ENCODE assay signal across 8 mouse cellular contexts in the genomic region with DNA sequence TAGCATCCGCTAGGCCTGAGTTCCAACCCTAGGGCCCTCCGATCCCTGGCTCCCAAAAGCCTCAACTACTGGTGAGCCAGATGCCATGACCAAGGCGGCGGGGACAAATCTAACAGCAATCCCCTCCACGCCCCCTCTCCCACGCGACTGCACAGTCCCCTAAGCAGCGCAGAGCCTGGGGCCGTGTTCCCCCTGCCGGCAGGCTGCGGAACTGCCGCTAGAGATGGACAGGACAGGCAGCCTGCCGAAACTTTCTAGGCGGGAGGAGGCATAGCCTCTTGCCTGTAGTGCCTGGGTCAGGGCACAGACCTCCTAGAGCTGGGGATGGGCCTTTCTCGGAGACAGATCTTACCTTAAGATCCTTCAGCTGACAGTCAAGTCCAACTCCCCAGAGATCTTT. TPM values are rescaled to one million over a fixed set of nuclear protein-coding genes. Genes with fewer than 3 reads are reported as not detected.
DNase-seq lines count a peak whose midpoint lies in the region; ATAC-seq and TF ChIP-seq lines count a peak whose summit lies in the region.

No protein-coding gene starts in this region.

- TF ChIP-seq CTCF in lung, embryonic 14.5 days (IDR thresholded peaks at IDR 0.05; ENCODE audit: low read depth) = peak; percentile 97

- 0 out of 2 replicates have a peak, but pooled peaks cover 3% of the 10 kb centered on the region for H3K27me3 ChIP-seq in midbrain, embryonic 10.5 days (ENCODE audit: low read depth, poor library complexity, severe bottlenecking)
- no peaks in the 10 kb centered on the region for H3K27me3 ChIP-seq in midbrain, embryonic 16.5 days (ENCODE audit: control insufficient read depth, insufficient read depth, low read depth, low read length)
- no peaks in the 10 kb centered on the region for H3K27me3 ChIP-seq in lung, embryonic 14.5 days (ENCODE audit: insufficient read depth, low read length)

- 18% methylated on average over 15 of the region's 15 CpGs for WGBS in midbrain, embryonic 10.5 days
- WGBS in midbrain, embryonic 16.5 days = 14% methylated on average over 15 of the region's 15 CpGs
- WGBS in lung, embryonic 14.5 days = 14% methylated on average over 15 of the region's 15 CpGs

- DNase-seq in CD4-positive, CD25-positive, alpha-beta regulatory T cell, adult 2 months (ENCODE audit: low read depth, low spot score) = peak; percentile 81
- peak; percentile 80 for DNase-seq in midbrain, embryonic 10.5 days (ENCODE audit: low spot score)
- DNase-seq in cerebellum, postnatal 4 days (ENCODE audit: low spot score in 2 of 2) = peak; percentile 47 to 68
- peak; percentile 84 for DNase-seq in lung, embryonic 14.5 days
- DNase-seq in right cerebral cortex, postnatal 25 days = peak; percentile 30

- no peak for ATAC-seq in CD4-positive, CD25-positive, alpha-beta regulatory T cell, adult 4 months
- ATAC-seq in midbrain, embryonic 16.5 days = no peak
- ATAC-seq in hematopoietic stem cell, adult 5-6 weeks (replicated peaks in 1 of 2; ENCODE audit: insufficient read depth in 1 of 2, low FRiP score in 2 of 2, low TSS enrichment in 1 of 2, low read depth in 1 of 2, poor library complexity in 2 of 2, severe bottlenecking in 2 of 2) = peak; percentile 50 to 68; a peak in 3 of 4 replicates
- ATAC-seq in lung, embryonic 14.5 days (ENCODE audit: insufficient read depth) = no peak

- no peak overlapping the region for H3K4me2 ChIP-seq in midbrain, embryonic 16.5 days (ENCODE audit: low read length)
- no peak overlapping the region for H3K4me2 ChIP-seq in lung, embryonic 14.5 days

- peaks cover 7% of the 10 kb centered on the region; the same call in 1 of the 2 replicates for H3K9me3 ChIP-seq in midbrain, embryonic 10.5 days (replicated peaks)
- H3K9me3 ChIP-seq in midbrain, embryonic 16.5 days (replicated peaks; ENCODE audit: control insufficient read depth, low read length, poor library complexity, severe bottlenecking) = no peaks in the 10 kb centered on the region
- no peaks in the 10 kb centered on the region for H3K9me3 ChIP-seq in lung, embryonic 14.5 days (ENCODE audit: low read depth, low read length)

- H3K4me3 ChIP-seq in midbrain, embryonic 10.5 days = no peak overlapping the region
- H3K4me3 ChIP-seq in midbrain, embryonic 16.5 days (ENCODE audit: low read depth, low read length) = no peak overlapping the region
- H3K4me3 ChIP-seq in lung, embryonic 14.5 days (ENCODE audit: low read depth, low read length) = no peak overlapping the region

- H3K27ac ChIP-seq in midbrain, embryonic 10.5 days (replicated peaks) = no peak overlapping the region
- no peak overlapping the region for H3K27ac ChIP-seq in midbrain, embryonic 16.5 days (ENCODE audit: low read length)
- no peak overlapping the region for H3K27ac ChIP-seq in lung, embryonic 14.5 days (ENCODE audit: low read depth)

- peaks cover 9% of the 10 kb centered on the region; the same call in 1 of the 2 replicates for H3K4me1 ChIP-seq in midbrain, embryonic 10.5 days
- no peaks in the 10 kb centered on the region for H3K4me1 ChIP-seq in midbrain, embryonic 16.5 days (ENCODE audit: control insufficient read depth, insufficient read depth, low read length)
- no peaks in the 10 kb centered on the region for H3K4me1 ChIP-seq in lung, embryonic 14.5 days (ENCODE audit: insufficient read depth)

- H3K36me3 ChIP-seq in midbrain, embryonic 10.5 days = no peaks in the 10 kb centered on the region
- H3K36me3 ChIP-seq in midbrain, embryonic 16.5 days (ENCODE audit: control insufficient read depth, insufficient read depth, low read length) = no peaks in the 10 kb centered on the region
- no peaks in the 10 kb centered on the region for H3K36me3 ChIP-seq in lung, embryonic 14.5 days (ENCODE audit: insufficient read depth)

- H3K9ac ChIP-seq in midbrain, embryonic 16.5 days (ENCODE audit: low read depth, low read length) = no peak overlapping the region
- H3K9ac ChIP-seq in lung, embryonic 14.5 days = no peak overlapping the region

RNA-seq across cellular contexts. Expression of gene Myl2, which starts 9.7 kb away (rescaled TPM):
- not detected for polyA plus RNA-seq in CD4-positive, CD25-positive, alpha-beta regulatory T cell, adult 4 months (2017; shearing (Covaris generic))
- 0.43 and 0.59 TPM in 2 replicates for polyA plus RNA-seq in midbrain, embryonic 10.5 days (2016; fragmentation: Nextera tagmentation; extraction: Ambion mirVana)
- 1.6 and 2.4 TPM in 2 replicates for polyA plus RNA-seq in midbrain, embryonic 16.5 days (2015; fragmentation: Nextera tagmentation; extraction: Ambion mirVana)
- total RNA-seq in hematopoietic stem cell, adult 5-6 weeks (2017) = 3.9 TPM in 1 of 2 replicates, not detected in the other
- polyA plus RNA-seq in lung, embryonic 14.5 days (2014; fragmentation: Nextera tagmentation; extraction: Ambion mirVana) = 0.42 and 2.4 TPM in 2 replicates

RNA-seq across cellular contexts. Expression of gene Cux2, which starts 41.2 kb away (rescaled TPM):
- polyA plus RNA-seq in CD4-positive, CD25-positive, alpha-beta regulatory T cell, adult 4 months (2017; shearing (Covaris generic)) = under 1 TPM in 1 of 2 experiments, not detected in 1; 0.15 TPM
- polyA plus RNA-seq in midbrain, embryonic 10.5 days (2016; fragmentation: Nextera tagmentation; extraction: Ambion mirVana) = 6.4 and 10.2 TPM in 2 replicates
- 20.1 and 20.2 TPM in 2 replicates for polyA plus RNA-seq in midbrain, embryonic 16.5 days (2015; fragmentation: Nextera tagmentation; extraction: Ambion mirVana)
- total RNA-seq in hematopoietic stem cell, adult 5-6 weeks (2017) = not detected in 2 replicates
- 3.6 and 4.0 TPM in 2 replicates for polyA plus RNA-seq in lung, embryonic 14.5 days (2014; fragmentation: Nextera tagmentation; extraction: Ambion mirVana)

RNA-seq across cellular contexts. Expression of gene Ccdc63, which starts 49.6 kb away (rescaled TPM):
- under 1 TPM in 1 of 2 experiments, not detected in 1; 0.75 TPM for polyA plus RNA-seq in CD4-positive, CD25-positive, alpha-beta regulatory T cell, adult 4 months (2017; shearing (Covaris generic))
- polyA plus RNA-seq in midbrain, embryonic 10.5 days (2016; fragmentation: Nextera tagmentation; extraction: Ambion mirVana) = not detected in 2 replicates
- 0.24 and 0.25 TPM in 2 replicates for polyA plus RNA-seq in midbrain, embryonic 16.5 days (2015; fragmentation: Nextera tagmentation; extraction: Ambion mirVana)
- total RNA-seq in hematopoietic stem cell, adult 5-6 weeks (2017) = 0.20 and 1.0 TPM in 2 replicates
- polyA plus RNA-seq in lung, embryonic 14.5 days (2014; fragmentation: Nextera tagmentation; extraction: Ambion mirVana) = 0.33 TPM in 1 of 2 replicates, not detected in the other

Comparison
In these comparisons a context has a peak if more than half of its experiments do, and no peak if none do; other contexts are left out.
1. DNase-seq: peak in every context shown above with its lines; median percentile 84 in lung, embryonic 14.5 days; 81 in CD4-positive, CD25-positive, alpha-beta regulatory T cell, adult 2 months; 80 in midbrain, embryonic 10.5 days; 58 in cerebellum, postnatal 4 days; 30 in right cerebral cortex, postnatal 25 days.
2. ATAC-seq: peak in hematopoietic stem cell, adult 5-6 weeks (2 of 2); none in CD4-positive, CD25-positive, alpha-beta regulatory T cell, adult 4 months (single experiment), midbrain, embryonic 16.5 days (single experiment) and lung, embryonic 14.5 days (single experiment).